Mouse (Mus musculus) MN1 (cell line): ENCODE measurements around the gene Pld5.
"Not testable (repeated sequence)": the region's sequence is repeated elsewhere in the genome, so short reads cannot be mapped to it uniquely, and the experiment has no call there.

ENCODE experiments used
- DNase-seq: peaks from one replicate; pipeline ENCODE4 v3.0.0-alpha.2; 2016; ENCODE audit warnings: low spot score

Pld5 gene

GRCm38 (mm10) chr1:176039923-176040322 lies 235.2 kb downstream of the Pld5 start:
- no peak for DNase-seq

DNA sequence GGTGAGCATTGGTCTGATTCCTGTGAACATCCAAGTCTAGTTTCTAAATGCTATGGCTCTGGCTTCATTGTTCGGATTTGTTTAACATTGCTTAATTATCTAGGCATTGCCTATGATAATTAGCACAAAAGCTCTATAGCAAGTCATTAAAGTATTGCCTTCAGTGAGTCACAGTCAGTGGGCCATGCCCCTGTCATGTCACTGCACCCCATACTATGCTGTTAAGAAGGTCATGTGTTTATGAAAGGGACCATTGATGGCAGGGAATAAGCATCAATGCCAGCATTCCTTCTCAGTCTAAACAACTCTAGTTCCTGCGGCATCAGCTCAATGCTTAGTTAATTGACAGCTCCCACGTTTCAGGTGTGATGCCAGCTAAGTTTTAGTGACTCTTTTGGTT lies 239.1 kb downstream of the Pld5 start:
- no peak for DNase-seq

DNA sequence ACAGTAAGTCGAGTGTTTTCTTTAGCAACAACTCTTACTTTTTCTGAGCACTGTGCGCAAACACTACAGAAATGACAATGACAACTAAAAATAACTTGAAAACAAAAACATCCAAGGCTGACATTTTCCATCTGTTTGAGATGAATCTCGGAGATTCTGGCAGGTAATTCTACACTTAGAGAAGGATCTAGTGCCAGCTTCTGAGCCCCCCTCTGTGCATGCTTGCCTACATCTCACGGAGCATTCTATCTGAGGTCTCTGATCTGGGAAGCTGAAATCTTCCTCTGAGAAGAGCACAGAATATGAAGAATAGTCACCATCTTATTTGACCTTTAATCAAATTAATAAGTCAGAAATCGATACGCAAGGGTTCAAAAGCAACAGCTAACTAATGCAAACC lies 240.4 kb downstream of the Pld5 start:
- DNase-seq: no peak

- DNase-seq: no peak
These were observed 241.4 kb downstream of the Pld5 start for GRCm38 (mm10) chr1:176033698-176034097.

DNA sequence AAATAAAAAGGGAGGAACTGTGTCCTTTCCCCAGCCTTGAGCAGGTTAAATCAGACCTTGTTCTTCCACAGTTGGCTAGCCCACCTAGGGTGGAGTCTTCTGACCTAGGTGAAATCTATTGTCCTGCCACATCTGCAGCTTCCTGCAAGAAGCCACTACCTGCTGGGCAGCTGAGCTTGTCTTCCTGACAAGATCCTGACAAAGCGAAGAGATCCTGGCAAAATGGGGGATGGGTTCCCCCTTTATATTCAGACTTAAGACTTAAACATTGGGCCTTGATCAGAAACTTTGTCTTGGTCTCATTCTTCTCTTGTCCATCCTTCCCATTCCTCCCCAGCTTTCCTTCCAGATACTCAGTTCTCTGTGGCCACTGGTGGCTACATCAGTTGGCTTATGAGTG lies 246.0 kb downstream of the Pld5 start:
- no peak for DNase-seq

GRCm38 (mm10) chr1:176028397-176028796 lies 246.7 kb downstream of the Pld5 start:
- DNase-seq: no peak

- no peak for DNase-seq
These were observed 250.6 kb downstream of the Pld5 start for GRCm38 (mm10) chr1:176024501-176024900.

GRCm38 (mm10) chr1:176018523-176018922 lies 256.6 kb downstream of the Pld5 start:
- no peak for DNase-seq

DNA sequence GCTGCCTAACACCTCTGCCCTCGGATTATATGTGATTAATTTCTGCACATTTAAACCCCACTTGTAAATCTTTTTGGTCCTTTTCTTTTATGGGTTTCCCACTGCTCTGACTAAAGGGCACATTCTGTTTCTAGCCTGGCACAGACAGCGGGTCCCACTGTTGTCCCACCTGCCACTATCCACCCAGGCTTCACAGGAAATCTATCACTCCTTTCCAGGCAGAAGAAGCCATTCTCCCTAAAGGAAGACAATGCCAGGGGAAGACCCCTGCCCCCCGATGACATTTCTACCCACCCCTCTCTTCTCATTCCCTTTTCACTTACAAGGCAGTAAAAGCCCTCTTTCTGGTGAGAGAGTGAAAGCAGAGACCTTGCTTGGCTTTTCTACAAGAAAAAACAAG lies 259.0 kb downstream of the Pld5 start:
- DNase-seq: no peak

DNA sequence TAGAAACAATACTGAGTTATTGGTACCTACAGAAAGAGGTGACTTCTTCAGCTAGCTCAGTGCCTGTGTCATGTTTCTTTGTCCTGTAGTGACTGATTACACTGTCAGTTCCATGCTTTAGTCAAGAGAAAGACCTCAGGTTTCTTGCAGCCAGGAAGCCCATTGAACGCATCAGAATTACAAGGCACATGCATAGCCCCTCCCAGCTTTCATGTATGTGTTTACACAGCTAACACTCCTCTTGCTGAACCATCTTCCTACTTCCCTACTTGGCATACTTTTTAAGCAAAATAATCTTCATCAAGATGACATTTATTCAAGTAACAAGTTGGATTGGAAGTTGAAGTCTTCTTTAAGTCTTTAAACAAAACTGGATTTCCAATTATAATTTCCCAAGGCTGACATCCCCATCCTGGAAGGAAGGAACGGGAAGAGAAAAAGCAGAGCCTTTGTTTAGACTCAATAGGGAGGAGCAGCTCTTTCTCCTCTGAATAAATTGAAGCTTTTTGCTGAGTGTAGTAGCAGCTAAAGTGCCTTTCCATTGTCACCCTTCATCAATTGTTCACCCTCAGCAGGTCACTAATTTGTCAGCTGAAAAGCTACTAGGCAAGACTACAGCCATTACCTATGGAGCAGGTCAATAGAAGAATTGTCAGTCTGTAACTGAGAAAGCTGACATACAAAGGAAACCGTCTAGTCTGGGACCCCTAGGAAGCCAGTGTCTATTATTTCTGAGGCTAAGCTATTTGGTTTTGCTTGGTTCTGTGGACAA lies 261.4 kb downstream of the Pld5 start:
- DNase-seq: no peak

- no peak for DNase-seq
These were observed 263.6 kb downstream of the Pld5 start for GRCm38 (mm10) chr1:176011535-176011934.

GRCm38 (mm10) chr1:176011072-176011471 lies 264.0 kb downstream of the Pld5 start:
- DNase-seq: no peak

GRCm38 (mm10) chr1:176008411-176008810 lies 266.7 kb downstream of the Pld5 start:
- no peak for DNase-seq

GRCm38 (mm10) chr1:176000599-176000998 lies 274.5 kb downstream of the Pld5 start:
- no peak for DNase-seq

DNA sequence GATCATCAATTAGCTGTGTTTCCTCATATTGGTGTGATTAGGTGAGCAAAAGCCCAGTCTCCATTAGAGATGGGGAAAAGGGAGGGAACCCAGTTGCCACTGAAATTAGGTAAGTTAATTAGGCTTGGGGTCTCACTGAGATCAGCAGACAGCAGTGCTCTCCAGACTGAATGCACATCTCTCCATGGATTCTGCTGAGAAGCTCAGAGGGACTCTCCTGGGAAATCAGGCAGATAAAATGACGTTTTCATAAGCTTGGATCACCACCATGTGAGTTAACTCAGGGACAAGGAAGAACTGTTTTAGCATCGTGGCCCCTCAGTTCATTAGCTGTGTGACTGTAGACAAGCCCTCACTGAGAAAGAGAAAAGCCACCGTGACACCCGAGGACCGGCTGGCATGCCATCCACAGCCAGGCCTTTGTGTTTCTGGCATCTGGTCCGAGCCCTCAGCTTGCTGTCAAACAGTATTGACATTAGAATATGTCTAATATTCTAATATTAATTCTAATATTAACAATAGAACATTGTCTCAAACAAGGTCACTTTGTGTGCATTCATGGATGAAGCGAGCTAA lies 277.9 kb downstream of the Pld5 start:
- DNase-seq: no peak

DNA sequence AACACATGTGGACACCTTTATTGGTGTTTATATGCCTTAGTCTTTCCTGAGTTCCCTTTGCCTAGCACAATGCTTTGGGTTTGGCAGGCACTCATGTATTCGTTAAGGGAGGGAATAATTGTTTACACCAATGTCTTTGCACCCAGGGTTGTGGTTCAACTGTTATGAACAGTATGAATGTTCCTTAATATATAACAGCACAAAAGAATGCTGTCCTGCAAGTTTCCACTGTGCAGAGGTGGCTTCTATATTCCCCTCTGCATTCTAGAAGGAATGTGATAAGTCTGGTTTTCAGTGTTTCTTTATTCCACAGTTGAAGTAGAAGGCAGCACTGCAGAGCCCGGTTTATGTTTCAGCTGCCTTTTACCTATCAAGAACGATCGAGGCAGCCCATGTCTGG lies 286.2 kb downstream of the Pld5 start:
- DNase-seq: no peak

DNA sequence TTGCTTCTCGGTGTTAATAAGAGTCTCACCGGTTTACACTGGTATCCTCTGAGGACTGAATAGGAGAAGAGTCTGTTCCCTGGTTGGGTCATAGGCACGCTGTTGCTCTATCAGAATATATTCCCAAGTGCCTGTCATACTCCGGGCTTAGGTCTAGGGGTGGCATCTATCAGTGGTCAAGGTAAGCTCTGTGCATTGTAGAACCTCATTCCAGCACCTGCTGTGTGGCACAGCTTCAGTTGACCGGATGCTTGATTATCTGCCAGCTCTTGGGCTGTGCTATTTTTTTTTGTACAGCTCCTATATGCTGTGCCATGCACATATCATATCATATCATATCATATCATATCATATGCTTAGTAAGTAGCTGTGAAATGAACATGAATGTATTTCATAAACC lies 286.7 kb downstream of the Pld5 start:
- DNase-seq: no peak

- DNase-seq: not testable (repeated sequence)
These were observed 296.1 kb downstream of the Pld5 start, which contains the start of gene Rbm8a2 for GRCm38 (mm10) chr1:175979014-175979413. TSS of gene Rbm8a2 (minus strand) at chr1:175979114.

- no peak for DNase-seq
These were observed 304.4 kb downstream of the Pld5 start for GRCm38 (mm10) chr1:175970710-175971109.

DNA sequence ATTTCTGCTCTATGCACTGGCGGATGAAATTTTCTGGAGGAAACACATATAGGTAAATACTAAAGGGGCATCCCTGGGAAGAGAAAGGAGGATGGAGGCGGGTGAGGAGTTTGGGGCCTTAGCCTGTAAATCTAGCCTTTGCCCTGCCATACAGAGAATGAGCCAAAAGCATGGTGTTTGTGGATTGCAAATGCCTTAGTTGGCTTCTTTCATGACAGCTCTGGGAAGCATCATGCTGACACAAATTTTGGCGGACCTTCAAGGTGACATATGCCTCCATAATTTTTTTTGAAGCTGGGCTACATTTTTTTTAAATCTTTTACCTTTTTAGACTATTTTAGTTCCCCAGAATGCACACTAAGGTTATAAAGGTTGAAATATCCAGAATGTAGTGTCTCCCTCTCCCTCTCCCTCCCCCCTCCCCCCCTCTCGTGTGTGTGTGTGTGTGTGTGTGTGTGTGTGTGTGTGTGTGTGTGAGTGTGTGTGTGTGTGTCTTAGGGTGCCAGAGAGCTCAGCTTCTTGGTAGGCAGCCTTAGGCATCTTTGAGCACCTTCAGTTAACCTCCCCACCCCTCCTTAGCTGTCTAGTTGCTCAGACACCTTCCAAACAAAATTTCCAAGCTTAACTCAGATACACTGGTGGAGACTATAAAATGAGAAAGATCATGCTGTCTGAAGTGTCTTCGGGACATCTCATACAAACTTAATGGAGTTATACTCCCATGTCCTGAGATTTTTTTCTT lies 307.9 kb downstream of the Pld5 start:
- DNase-seq: no peak

DNA sequence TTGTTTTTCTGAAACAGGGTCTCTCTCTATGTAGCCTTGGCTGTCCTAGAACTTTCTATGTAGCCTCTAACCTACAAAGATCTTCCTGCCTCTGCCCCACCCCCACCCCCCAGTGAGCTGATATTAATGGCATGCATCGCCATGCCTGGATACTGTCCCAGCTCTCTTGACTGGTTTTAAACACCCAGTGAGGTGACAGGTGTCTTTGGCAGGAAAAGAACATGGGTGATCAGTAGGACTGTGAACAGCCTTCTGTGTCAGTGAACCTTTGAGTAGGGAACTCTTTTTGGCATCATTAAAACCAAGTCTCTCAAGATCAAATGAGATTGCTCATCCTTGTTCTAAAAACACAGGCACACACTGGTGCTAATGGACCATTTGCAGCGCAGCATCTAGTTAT lies 313.3 kb downstream of the Pld5 start:
- no peak for DNase-seq

- DNase-seq: no peak
These were observed 324.3 kb downstream of the Pld5 start for GRCm38 (mm10) chr1:175950851-175951250.

DNA sequence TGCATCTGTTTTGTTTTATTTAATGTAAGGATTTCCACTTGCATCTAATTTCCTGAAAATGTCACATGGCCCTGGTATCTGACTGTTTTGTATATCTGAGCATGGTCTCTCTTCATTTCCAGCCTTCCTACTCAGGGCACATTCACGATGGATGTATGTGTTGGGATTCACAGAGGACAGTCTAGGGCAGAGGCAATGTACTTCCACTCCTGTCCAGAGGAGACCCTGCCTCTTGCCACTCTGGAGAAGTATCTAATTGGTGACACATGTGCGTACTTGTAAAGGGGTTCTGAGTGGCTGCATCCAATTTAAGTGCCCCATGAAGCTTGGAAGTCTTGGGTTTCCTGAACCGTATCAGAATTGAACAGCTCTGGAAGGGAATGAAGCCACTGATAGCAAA lies 324.7 kb downstream of the Pld5 start:
- DNase-seq: no peak
